Mouse (Mus musculus): ENCODE data around the gene Tbc1d10c. TPM values are rescaled to one million over a fixed set of nuclear protein-coding genes. Genes with fewer than 3 reads are reported as not detected.

Gene Tbc1d10c
- total RNA-seq (2023; ENCODE audit: inconsistent age) = 250 to 285 TPM (median 268 TPM) in 4 replicates

DNA sequence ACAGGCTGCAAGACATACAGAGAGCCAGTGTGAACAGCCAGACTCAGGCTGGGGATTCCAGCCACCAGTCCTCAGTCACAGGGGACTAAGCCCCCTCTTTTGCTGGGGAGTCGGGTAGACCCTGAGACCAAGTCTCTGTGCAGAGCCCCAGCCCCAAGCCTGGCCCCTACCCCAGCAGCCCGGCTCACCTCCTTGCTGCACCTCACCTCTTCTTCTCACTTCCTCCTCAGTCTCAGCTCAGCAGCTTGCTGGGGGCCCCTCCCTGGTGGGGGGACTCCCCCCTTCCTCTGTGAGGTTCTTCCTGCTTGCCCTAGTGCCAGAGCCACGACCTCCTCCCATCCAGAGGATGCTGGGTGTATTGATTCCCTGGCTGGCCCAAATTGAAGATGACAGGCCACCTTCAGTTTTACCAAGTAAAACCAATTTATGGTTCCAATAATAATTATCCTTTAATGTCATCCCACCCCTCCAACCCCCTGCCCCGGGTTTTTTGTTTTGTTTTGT is at the start of gene Tbc1d10c:
Gene Tbc1d10c, minus strand, starts transcription at position 454 of the 504 bp plus-strand sequence.

DNA sequence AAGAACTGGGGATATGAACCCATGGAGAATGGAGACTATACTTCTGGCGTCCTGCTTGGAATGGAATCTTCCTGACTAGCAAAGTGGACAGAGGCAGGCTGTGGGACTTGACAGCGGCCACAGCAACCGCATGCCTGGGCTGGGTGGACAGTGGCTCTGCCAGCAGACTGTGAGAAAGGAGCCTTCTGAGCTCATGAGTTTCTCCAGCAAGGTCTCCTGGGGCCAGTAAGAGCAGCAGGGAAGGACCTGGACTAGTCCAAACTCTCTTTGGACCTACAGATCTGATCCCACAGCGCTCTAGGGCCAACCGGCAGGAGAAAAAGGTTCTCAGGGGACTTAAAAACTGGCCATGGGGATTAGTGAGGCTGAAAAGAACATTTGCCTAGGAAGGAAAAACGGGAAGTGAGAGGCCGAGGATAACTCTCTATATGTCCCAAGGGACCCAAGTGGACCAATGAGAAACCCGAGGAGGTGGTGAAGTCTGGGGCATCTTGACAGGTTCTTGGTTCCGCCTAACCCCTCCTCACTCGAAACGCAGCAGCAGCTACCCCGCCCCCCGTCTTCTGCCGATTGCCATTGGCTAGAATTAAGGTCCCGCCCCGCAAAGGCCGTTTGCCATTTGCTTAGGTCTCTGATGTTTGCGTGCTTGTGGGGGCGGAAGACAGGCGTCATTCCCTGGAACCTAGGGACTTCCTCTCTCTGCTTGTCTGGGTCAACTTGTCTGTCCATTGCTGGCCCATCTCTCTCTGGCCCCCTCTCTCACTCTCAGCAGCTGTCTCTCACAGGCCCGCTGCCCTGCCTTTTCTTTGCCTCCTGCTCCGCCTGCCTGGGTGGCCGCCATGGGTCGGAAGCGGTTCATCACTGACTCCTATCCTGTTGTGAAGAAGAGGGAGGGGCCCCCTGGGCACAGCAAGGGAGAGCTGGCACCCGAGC is 40.4 kb upstream of the Tbc1d10c start, which contains the start of gene Pold4:
Gene Pold4, plus strand, starts transcription at position 647 of the 933 bp plus-strand sequence.

DNA sequence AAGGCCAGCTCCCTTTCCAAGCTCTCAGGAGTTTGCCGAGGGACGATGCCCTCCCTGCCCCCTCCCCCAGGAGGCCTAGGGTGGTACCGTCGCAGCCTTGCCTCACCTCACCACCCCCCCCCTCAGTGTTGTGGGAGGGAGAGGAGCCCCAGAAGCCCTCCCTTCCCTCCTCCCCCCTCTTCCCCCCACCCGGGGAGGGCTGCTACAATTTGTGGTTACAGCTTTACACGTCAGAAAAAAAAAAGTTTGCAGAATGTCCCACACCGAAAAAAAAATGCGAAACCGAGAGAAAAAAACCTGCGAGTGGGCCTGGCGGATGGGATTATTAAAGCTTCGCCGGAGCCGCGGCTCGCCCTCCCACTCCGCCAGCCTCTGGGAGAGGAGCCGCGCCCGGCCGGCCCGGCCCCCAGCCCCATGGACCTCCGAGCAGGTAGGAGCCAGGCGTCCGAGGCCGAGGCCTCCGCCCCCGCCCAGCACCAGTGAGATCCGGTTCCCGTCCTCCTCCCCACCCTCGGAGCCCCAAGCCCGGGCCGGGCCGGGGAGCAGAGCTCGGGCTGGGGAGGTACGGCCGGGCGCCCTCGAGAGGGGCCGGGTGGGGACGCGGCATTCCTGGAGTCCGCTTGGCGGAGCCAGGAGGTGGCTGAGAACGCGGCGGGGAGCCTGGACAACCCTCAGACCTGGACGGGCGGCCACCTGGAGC is 23.1 kb upstream of the Tbc1d10c start, which contains the start of the genes Clcf1 and AC109138.7:
Gene Clcf1, plus strand, starts transcription at position 168 of the 700 bp plus-strand sequence.
Gene AC109138.7, plus strand, starts transcription at position 287 of the 700 bp plus-strand sequence.

DNA sequence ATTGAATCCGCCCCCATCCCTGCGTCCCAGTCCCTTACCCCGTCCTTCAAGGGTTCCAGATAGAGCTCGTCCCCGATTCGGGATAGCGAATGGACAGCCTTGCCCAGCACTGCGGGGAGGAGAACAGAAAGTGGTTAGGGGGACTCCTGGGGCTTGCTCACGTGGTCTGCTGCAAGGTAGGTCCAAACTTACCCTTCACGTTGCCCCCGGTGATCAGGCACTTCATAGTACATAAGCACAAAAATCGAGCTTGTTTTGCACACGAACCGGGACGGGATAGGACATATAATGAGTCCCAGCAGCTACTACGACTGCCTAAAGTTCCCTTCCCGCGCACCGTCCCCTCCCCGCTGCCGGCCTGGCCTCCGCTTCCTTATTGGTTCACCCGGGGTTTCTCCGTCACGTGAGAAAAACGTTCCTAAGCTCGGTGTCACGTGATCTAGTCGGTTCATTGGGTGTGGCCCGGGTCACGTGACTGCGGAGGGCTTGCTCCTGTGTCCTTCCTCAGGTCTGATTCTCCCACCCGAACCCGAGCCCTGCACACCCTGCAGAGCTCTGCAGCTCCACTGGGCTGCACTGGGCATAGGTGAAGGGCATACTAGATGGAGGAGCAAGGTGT is 10.3 kb upstream of the Tbc1d10c start, which contains the start of gene Rad9a:
Gene Rad9a, minus strand, starts transcription at position 372 of the 619 bp plus-strand sequence.

DNA sequence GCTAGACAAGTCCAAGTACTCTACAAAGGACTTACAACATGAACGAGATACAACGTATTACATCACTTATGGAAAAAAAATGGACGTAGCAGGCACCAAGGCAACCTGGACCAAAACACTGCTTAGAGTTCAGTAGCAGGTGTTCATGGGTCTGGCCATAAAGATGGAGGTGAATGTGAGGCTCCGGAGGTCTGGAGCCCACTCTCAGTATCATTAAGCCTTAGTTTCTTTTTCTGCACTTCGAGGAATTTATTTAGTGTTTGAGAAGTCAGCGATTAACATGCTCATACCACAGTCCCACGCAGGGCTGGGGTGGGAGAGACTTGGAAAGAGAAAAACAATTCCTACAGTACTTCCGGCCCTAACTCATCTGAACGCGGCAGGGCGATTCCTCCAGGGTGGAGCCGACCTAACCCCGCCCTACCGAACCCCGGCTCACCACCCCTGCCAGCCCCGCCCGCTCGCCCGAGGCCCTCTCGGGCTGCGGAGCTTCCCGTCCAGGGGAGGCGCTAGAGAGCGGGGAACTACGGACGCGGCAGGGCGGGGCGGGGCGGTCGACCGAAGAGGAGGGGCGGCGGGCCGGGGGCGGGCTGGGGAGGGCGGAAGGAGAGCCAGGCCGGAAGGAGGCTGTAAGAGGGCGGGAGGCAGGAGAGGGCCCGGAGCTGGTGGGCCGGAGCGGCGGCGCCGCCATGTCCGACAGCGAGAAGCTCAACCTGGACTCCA is 605 bp upstream of the Tbc1d10c start, which contains the start of gene Ppp1ca:
Gene Ppp1ca, plus strand, starts transcription at position 538 of the 723 bp plus-strand sequence.

DNA sequence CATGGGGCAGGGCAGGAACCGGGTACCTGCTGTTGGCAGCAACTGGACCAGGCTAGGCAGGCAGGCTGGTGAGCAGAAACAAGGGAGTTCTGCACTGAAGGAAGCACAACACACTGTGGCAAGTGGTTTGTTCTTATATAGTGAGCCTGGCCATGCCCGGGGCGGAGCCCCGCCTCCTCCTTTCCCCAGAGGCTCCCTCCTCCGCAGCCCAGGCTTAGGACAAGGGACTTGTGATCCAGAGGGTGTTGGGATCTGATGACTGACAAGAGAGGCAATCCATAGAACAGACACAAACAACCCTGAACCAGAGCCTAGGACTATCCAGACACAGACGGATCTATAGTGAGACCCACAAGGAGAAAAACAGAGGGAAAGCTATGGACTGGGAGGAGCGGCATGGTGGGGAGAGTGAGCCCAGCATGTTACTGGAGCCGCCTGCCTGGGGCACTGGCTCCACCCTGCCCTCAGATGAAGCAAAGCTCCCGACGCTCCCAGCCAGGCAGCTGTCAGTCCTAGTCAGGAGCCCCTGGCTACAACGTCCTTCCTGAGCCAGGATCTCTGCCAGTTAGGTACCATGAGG is 15.6 kb downstream of the Tbc1d10c start, which contains the start of gene Carns1:
Gene Carns1, minus strand, starts transcription at position 112 of the 580 bp plus-strand sequence.

DNA sequence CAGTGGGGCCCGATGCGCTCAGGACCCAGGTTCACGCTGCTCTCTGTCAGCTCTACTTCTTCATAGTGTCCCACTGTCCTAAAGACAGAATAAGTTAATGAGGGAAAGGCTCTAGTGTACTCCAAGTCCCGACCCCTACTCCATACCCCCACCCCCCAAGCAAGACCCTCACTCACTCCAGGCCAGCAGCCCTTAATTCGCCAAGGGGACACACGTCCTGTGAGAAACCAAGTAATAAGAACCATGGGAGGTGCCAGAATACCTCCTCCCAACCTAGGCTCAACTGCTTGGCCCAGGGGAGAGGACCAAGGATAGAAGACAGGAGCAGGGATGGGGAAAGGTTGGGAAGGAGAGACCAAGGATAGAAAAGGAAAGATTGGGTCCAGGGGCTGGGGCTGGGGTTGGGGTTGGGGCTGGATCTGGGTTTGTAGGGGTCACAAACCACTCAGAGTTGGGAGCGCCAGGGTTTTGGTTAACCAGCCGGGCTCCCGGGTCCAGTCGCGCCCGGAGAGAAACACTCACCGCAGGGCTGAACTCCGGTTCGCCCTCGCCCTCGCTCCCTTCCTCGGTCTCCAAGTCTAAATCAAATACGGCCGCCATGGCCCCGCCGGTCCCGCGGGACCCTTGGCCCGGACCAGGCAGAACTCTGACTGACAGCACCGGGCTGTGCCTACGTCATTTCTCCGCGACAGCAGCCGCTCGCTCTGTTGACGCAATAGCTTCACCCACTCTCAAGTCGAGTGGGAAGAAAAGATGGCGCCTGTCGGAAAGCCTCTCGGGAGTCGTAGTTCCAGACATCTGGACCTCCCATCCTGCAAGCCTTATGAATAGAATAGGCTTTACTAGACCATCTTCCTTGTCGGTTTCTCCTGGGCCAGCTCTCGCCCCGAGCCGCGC is 28.2 kb downstream of the Tbc1d10c start, which contains the start of gene Rps6kb2:
Gene Rps6kb2, minus strand, starts transcription at position 709 of the 897 bp plus-strand sequence.

DNA sequence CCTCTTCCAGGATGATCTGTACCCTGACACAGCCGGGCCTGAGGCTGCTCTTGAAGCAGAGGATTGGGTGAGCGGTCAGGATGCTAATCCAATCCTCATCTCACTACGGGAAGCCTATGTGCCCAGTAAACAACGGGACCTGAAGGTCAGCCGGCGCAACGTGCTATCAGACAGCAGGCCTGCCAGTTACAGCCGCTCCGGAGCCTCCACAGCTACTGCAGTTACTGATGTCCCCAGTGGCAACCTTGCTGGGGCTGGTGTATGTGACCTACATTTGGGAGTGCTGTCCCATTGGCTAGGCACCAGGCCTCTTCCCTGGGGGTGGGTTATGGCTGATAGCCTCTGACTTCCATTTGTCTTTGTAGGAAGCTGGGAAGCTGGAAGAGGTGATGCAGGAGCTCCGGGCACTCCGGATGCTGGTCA is 37.8 kb downstream of the Tbc1d10c start, which contains the start of gene Ptprcap:
Gene Ptprcap, plus strand, starts transcription at position 373 of the 423 bp plus-strand sequence.

DNA sequence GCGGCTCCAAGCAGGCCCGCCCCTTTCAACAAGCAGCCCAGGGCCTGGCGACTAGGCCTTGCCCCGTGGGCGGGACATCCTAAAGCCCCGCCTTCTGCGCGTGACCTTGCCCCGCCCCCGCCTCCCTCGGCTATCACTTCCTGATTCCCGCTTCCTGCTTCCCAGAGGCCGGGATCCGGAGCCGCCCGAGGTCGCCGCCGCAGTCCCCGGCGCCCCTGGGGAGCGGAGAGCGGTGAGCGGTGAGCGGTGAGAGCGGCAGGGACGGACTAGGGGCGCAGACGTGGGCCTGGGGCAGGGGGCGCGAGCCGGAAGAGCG is 42.6 kb downstream of the Tbc1d10c start, which contains the start of gene Coro1b:
Gene Coro1b, plus strand, starts transcription at position 129 of the 316 bp plus-strand sequence.

DNA sequence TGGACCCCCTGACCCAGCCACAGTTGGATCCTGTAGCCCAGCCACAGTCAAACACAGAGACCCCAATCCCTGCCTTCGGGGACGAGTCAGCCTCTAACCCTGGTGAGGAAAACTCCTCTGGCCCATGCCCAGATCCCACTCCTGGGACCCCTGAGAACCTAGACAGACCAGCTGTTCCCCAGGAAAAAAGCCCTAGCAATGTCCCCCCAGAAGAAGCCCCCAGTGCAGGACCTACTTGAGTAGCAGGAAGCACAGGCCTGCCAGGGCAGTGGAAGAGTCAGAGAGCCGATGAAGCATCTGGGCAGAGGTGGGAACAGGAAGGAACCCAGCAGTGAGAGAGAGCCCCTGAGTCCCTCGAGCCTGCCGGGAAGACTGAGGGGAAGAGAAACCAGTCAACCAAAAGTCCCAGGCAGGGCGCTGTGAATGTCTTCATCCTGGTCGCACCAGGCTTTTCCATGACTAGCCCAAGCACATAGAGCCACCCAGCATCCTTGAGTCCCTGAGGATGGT is 47.3 kb downstream of the Tbc1d10c start, which contains the start of gene Cabp4:
Gene Cabp4, minus strand, starts transcription at position 275 of the 510 bp plus-strand sequence.

DNA sequence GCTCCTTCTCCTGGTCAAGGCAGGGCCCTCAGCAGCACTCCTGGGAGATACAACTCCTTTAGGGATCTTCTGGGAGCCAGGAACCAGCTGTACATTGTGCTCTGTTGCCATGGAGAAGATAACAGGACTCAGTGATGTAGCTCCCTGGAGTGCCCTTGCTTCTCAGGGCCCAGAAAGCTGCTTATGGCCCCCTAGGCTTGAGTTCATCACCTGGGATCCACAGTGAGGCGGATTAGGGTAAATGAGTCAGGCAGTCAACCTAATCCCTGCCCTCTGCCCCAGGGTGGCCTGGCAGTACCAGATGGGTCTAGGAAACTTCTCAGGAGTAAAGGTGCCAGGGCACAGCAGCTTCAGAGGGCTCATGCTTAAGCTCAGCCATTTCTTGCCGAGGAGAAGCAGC is 51.6 kb downstream of the Tbc1d10c start, which contains the start of gene Gpr152:
Gene Gpr152, plus strand, starts transcription at position 342 of the 400 bp plus-strand sequence.

Other genes starting within 250 kb of the Tbc1d10c start
- 0.60 TPM in 1 of 4 replicates, not detected in the others for gene Aldh3b3, start 232.6 kb downstream of the Tbc1d10c start, total RNA-seq (2023; ENCODE audit: inconsistent age)
- 0.22 to 0.38 TPM in 2 of 4 replicates, not detected in the others for gene Aldh3b2, start 219.0 kb downstream of the Tbc1d10c start, total RNA-seq (2023; ENCODE audit: inconsistent age)
- not detected in 4 replicates for gene Acy3, start 204.7 kb downstream of the Tbc1d10c start, total RNA-seq (2023; ENCODE audit: inconsistent age)
- gene Tbx10, start 198.5 kb downstream of the Tbc1d10c start, total RNA-seq (2023; ENCODE audit: inconsistent age) = not detected in 4 replicates
- 22.3 to 28.3 TPM (median 25.0 TPM) in 4 replicates for gene Nudt8, start 190.7 kb downstream of the Tbc1d10c start, total RNA-seq (2023; ENCODE audit: inconsistent age)
- gene Gm49405, start 190.7 kb downstream of the Tbc1d10c start, total RNA-seq (2023; ENCODE audit: inconsistent age) = 3.2 to 4.8 TPM (median 4.4 TPM) in 4 replicates
- gene Doc2g, start 188.0 kb downstream of the Tbc1d10c start, total RNA-seq (2023; ENCODE audit: inconsistent age) = 8.6 to 10.7 TPM (median 10.2 TPM) in 4 replicates
- 83.3 to 94.8 TPM (median 93.6 TPM) in 4 replicates for gene Ndufv1, start 178.5 kb downstream of the Tbc1d10c start, total RNA-seq (2023; ENCODE audit: inconsistent age)
- gene Gstp1, start 153.3 kb downstream of the Tbc1d10c start, total RNA-seq (2023; ENCODE audit: inconsistent age) = 129 to 162 TPM (median 142 TPM) in 4 replicates
- 8.5 to 13.7 TPM (median 10.5 TPM) in 4 replicates for gene Gstp2, start 145.3 kb downstream of the Tbc1d10c start, total RNA-seq (2023; ENCODE audit: inconsistent age)
- gene Gstp3, start 131.7 kb downstream of the Tbc1d10c start, total RNA-seq (2023; ENCODE audit: inconsistent age) = not detected in 4 replicates
- not detected in 4 replicates for gene Cabp2, start 109.7 kb downstream of the Tbc1d10c start, total RNA-seq (2023; ENCODE audit: inconsistent age)
- 125 to 143 TPM (median 131 TPM) in 4 replicates for gene Cdk2ap2, start 94.1 kb downstream of the Tbc1d10c start, total RNA-seq (2023; ENCODE audit: inconsistent age)
- 177 to 203 TPM (median 187 TPM) in 4 replicates for gene Pitpnm1, start 91.3 kb downstream of the Tbc1d10c start, total RNA-seq (2023; ENCODE audit: inconsistent age)
- 93.0 to 109 TPM (median 99.7 TPM) in 4 replicates for gene Aip, start 65.4 kb downstream of the Tbc1d10c start, total RNA-seq (2023; ENCODE audit: inconsistent age)
- gene Gpr152, start 51.5 kb downstream of the Tbc1d10c start, total RNA-seq (2023; ENCODE audit: inconsistent age) = 0.38 to 0.78 TPM (median 0.69 TPM) in 4 replicates
- 1.8 to 2.4 TPM (median 2.0 TPM) in 4 replicates for gene Cabp4, start 47.3 kb downstream of the Tbc1d10c start, total RNA-seq (2023; ENCODE audit: inconsistent age)
- 142 to 167 TPM (median 154 TPM) in 4 replicates for gene Coro1b, start 42.7 kb downstream of the Tbc1d10c start, total RNA-seq (2023; ENCODE audit: inconsistent age)
- 373 to 450 TPM (median 401 TPM) in 4 replicates for gene Ptprcap, start 37.7 kb downstream of the Tbc1d10c start, total RNA-seq (2023; ENCODE audit: inconsistent age)
- gene Rps6kb2, start 27.9 kb downstream of the Tbc1d10c start, total RNA-seq (2023; ENCODE audit: inconsistent age) = 49.7 to 66.7 TPM (median 51.3 TPM) in 4 replicates
- 78.2 to 88.7 TPM (median 80.1 TPM) in 4 replicates for gene Carns1, start 15.8 kb downstream of the Tbc1d10c start, total RNA-seq (2023; ENCODE audit: inconsistent age)
- 381 to 449 TPM (median 412 TPM) in 4 replicates for gene Ppp1ca, start 781 bp upstream of the Tbc1d10c start, total RNA-seq (2023; ENCODE audit: inconsistent age)
- 53.6 to 56.9 TPM (median 55.2 TPM) in 4 replicates for gene Rad9a, start 10.4 kb upstream of the Tbc1d10c start, total RNA-seq (2023; ENCODE audit: inconsistent age)
- 141 to 150 TPM (median 145 TPM) in 4 replicates for gene Clcf1, start 23.0 kb upstream of the Tbc1d10c start, total RNA-seq (2023; ENCODE audit: inconsistent age)
- gene AC109138.7, start 23.1 kb upstream of the Tbc1d10c start, total RNA-seq (2023; ENCODE audit: inconsistent age) = not detected in 4 replicates
- 199 to 218 TPM (median 212 TPM) in 4 replicates for gene Pold4, start 40.6 kb upstream of the Tbc1d10c start, total RNA-seq (2023; ENCODE audit: inconsistent age)
- gene Ssh3, start 77.9 kb upstream of the Tbc1d10c start, total RNA-seq (2023; ENCODE audit: inconsistent age) = 22.2 to 34.5 TPM (median 24.6 TPM) in 4 replicates
- gene Ankrd13d, start 91.9 kb upstream of the Tbc1d10c start, total RNA-seq (2023; ENCODE audit: inconsistent age) = 22.0 to 30.9 TPM (median 23.6 TPM) in 4 replicates
- 533 to 592 TPM (median 549 TPM) in 4 replicates for gene Grk2, start 114.9 kb upstream of the Tbc1d10c start, total RNA-seq (2023; ENCODE audit: inconsistent age)
- gene Kdm2a, start 207.0 kb upstream of the Tbc1d10c start, total RNA-seq (2023; ENCODE audit: inconsistent age) = 209 to 242 TPM (median 228 TPM) in 4 replicates
- gene Rhod, start 248.1 kb upstream of the Tbc1d10c start, total RNA-seq (2023; ENCODE audit: inconsistent age) = 0.57 to 1.1 TPM (median 1.0 TPM) in 3 of 4 replicates, not detected in the other